Mouse (Mus musculus) 416B (cell line): ENCODE data around the gene Cars2.
"Not testable (repeated sequence)": the region's sequence is repeated elsewhere in the genome, so short reads cannot be mapped to it uniquely, and the experiment has no call there.

Source experiments
- DNase-seq: peaks from one replicate; pipeline ENCODE4 v3.0.0; 2011; ENCODE audit warnings: low read depth

Gene Cars2

GRCm38 (mm10) chr8:11512711-11513110, 37.9 kb downstream of the Cars2 start:
- no peak for DNase-seq

GRCm38 (mm10) chr8:11510971-11511370, 39.6 kb downstream of the Cars2 start:
- no peak for DNase-seq

GRCm38 (mm10) chr8:11508880-11509279, 41.7 kb downstream of the Cars2 start:
- no peak for DNase-seq

- DNase-seq = peak; percentile 86
These were observed 43.8 kb downstream of the Cars2 start for GRCm38 (mm10) chr8:11506802-11507201.

GRCm38 (mm10) chr8:11506074-11506473, 44.5 kb downstream of the Cars2 start:
- no peak for DNase-seq

- no peak for DNase-seq
These were observed 46.9 kb downstream of the Cars2 start for GRCm38 (mm10) chr8:11503476-11504232.

GRCm38 (mm10) chr8:11498786-11499485, 51.6 kb downstream of the Cars2 start:
- no peak for DNase-seq

- no peak for DNase-seq
These were observed 52.3 kb downstream of the Cars2 start for GRCm38 (mm10) chr8:11498281-11498680.

- DNase-seq = peak; percentile 90
These were observed 53.3 kb downstream of the Cars2 start, which contains the start of gene Naxd for GRCm38 (mm10) chr8:11497017-11497990. Gene Naxd, plus strand, starts transcription at chr8:11497506.

GRCm38 (mm10) chr8:11492340-11492739, 58.2 kb downstream of the Cars2 start:
- DNase-seq = not testable (repeated sequence)

GRCm38 (mm10) chr8:11487229-11487628, 63.4 kb downstream of the Cars2 start:
- peak; percentile 82 for DNase-seq

- DNase-seq = peak; percentile 79
These were observed 64.4 kb downstream of the Cars2 start for GRCm38 (mm10) chr8:11486142-11486541.

- no peak for DNase-seq
These were observed 68.0 kb downstream of the Cars2 start for GRCm38 (mm10) chr8:11482537-11482936.

- no peak for DNase-seq
These were observed 68.7 kb downstream of the Cars2 start for GRCm38 (mm10) chr8:11481876-11482275.

GRCm38 (mm10) chr8:11479591-11479990, 71.0 kb downstream of the Cars2 start:
- DNase-seq = no peak

GRCm38 (mm10) chr8:11478807-11479527, 71.6 kb downstream of the Cars2 start:
- DNase-seq = no peak

GRCm38 (mm10) chr8:11477811-11478761, 72.5 kb downstream of the Cars2 start, which contains the start of gene Rab20:
Gene Rab20, minus strand, starts transcription at chr8:11478710.
- peak; percentile 77 for DNase-seq

- no peak for DNase-seq
These were observed 73.4 kb downstream of the Cars2 start for GRCm38 (mm10) chr8:11477178-11477553.

- peak; percentile 90 for DNase-seq
These were observed 74.0 kb downstream of the Cars2 start for GRCm38 (mm10) chr8:11476338-11477177.
